Mouse (Mus musculus) lung, adult 2 months (tissue): ENCODE results near the gene Lamp2.

Experiments
- CTCF ChIP-seq: fragments of 200-500 bp; IDR thresholded peaks from 2 replicates; pipeline ENCODE4 v1.5.1; 2011; ENCODE audit warnings: mild to moderate bottlenecking, low read length, control low read depth; ENCODE audit not compliant: insufficient read depth
- POLR2A ChIP-seq: fragments of 200-500 bp; IDR thresholded peaks from 2 replicates; pipeline ENCODE4 v1.6.1; 2011; ENCODE audit warnings: low read depth, mild to moderate bottlenecking, control low read depth, low read length, borderline replicate concordance; ENCODE audit errors: extremely low read depth

DNA sequence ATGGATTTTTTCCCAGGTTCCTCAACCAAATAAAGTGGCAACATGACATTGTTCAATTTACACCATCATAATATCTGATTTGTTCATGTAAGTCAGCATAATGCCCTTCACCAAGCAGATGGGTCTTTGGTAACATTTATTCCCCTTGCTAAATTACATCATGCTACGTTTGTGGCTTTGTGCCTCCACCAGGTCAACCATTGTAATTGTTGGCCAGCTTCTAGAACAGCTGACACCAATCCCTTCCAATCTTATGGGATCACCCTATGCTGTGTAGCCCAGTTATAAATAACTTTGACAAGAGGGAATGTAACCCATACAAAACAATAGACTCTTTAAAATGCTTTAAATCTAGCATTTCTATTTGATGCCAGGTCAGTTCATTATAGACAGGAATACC is 22.3 kb upstream of the Lamp2 start:
- no peak for TF ChIP-seq CTCF
- no peak for TF ChIP-seq POLR2A
